Mouse (Mus musculus): ENCODE measurements around the gene 4930452B06Rik.

Gene 4930452B06Rik

DNA sequence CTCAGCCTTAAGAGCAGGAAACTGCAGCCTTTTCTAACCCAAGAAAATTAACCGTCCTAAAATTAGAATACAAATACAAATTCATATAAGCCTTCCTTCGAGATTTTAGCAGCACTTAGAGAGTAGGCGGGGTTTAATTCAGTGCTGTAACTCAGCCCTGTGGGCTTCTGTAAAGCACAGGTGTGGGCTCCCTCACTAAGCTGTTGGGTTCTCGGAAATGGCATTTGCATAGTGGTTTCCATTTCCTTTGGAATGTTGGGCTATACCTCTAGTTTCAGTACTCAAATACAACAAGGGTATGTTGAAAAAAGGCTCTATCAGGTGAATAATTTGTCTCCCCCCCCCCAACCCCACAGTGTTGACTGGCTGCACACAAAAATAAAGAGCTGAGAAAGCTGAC lies 206.3 kb downstream of the 4930452B06Rik start:
- DNase-seq (ENCODE audit: low read depth, low spot score) = no peak

- no peak for DNase-seq (ENCODE audit: low read depth, low spot score)
Measured at GRCm38 (mm10) chr14:8451117-8451516, 214.9 kb downstream of the 4930452B06Rik start.

GRCm38 (mm10) chr14:8450342-8450741 lies 215.7 kb downstream of the 4930452B06Rik start:
- DNase-seq (ENCODE audit: low read depth, low spot score) = no peak

GRCm38 (mm10) chr14:8449299-8449698 lies 216.7 kb downstream of the 4930452B06Rik start:
- no peak for DNase-seq (ENCODE audit: low read depth, low spot score)

DNA sequence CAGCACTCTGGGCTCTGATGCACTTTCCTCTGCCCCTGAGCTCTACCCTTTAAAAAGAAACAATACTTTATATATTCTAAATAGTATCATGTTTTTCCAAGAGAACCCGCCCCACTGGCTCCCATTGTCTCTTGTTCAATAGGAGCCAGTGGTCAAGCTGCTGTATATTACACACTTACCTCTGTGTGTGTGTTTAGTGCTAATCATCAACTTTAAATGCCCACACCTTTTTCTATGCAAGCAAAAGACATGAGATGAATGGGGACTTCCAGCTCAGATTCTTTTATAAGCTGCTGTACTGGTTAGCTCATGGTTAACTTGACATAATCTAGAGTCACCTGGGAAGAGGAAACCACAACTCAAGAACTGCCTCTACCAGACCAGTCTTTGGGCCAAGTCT lies 218.7 kb downstream of the 4930452B06Rik start:
- DNase-seq (ENCODE audit: low read depth, low spot score) = no peak

DNA sequence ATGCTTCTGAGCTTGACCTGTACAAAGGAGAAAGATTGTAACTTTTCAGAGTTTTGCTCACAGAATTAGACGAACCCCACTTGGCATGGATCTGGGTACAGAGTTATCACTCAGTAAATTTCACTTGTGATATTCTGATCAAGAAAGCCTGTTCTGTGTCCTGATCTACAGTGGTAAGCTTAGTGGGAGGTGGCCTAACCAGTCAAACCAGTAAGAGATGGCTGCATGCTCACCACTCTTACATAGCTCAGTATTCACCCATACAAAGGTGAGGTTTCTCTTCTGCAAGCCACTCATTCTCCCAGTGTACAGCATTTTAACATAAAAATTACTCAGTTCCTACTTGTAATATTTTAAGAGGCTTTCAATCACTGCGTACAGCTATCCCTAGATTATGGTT lies 221.7 kb downstream of the 4930452B06Rik start:
- DNase-seq (ENCODE audit: low read depth, low spot score) = no peak

DNA sequence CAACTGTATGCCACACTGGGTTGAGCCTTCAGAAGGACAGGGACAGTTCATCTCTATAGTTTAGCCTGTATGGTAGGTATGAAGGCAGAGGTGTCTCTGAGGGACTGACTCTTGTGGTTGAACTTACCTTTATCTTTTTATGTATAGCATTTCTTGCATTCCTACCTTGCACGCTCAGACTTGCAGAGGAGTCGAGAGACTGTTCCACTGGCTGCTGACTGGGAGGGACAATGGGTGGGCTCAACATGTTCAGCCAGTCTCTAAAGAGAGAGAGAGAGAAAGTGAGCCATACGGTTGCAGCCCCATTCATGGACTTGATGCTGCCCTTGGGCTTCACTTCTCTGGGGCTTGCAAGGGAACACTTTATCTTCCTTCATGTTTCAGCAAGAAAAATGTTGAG lies 223.3 kb downstream of the 4930452B06Rik start:
- no peak for DNase-seq (ENCODE audit: low read depth, low spot score)

DNA sequence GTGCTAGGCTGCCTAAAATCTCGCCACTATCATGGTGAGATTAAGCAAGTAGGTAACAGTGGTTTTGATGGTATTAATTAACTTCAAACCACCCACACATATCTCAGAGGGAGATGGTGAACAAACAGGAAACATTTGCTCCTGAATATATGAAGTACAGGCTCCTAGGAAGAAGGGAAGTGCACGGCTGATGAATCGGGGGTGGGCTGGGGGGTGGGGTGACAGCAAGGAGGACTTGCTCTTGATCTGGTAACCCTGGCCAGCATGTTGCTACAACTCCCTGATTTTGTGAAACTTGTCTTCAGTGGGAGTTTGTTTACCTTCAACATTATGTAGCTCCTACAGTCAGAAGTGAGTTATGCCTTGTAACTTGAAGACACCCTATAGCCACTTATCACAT lies 224.4 kb downstream of the 4930452B06Rik start:
- no peak for DNase-seq (ENCODE audit: low read depth, low spot score)

DNA sequence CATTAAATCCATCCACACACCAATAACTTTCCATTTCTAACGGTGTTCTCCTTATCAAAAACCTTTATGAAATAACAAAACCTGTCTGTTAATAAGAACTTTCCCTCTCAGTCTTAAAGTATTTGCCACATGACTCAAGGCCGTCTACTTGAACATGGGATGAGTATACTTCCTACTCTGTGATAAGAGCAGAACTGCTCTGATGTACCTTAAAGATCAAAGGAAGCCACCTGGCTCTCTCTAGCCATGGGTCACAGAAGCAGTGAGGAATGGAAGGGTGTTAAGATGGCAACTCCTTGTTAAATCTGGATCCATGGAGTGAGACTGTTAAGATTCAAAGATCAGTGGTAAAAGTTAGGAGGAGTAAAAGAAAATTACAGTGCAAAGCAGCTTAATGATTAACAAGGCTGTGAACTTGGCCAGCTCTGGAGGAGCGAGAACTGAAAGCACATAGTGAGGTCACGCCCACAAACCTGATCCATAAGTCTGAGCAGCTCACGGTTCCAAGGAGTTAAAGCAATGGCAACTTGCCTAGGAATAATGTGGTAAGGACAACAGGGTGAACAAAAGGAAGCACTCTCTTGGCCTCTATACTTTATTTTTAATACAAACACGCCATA lies 235.3 kb downstream of the 4930452B06Rik start:
- no peak for DNase-seq (ENCODE audit: low read depth, low spot score)

DNA sequence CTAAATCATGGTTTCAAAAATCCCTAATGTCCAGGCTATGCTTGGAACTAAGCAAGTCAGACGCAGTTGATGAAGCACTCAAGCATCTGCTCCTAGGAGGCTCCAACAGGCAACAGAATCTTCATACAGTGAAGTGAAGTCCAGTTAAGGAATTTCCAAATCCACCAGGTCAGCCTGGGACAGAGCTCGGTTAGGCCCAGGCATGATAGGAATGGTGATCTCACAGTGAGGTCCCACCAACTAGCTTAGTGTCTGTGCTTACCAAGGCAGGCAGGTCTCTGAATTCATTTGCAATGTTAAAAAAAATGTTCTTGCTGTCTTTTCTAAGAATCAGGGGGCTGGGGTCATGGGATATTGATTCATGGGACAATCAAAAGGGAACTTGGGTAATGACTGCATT lies 236.3 kb downstream of the 4930452B06Rik start:
- DNase-seq (ENCODE audit: low read depth, low spot score) = no peak

GRCm38 (mm10) chr14:8422833-8423232 lies 243.2 kb downstream of the 4930452B06Rik start:
- DNase-seq (ENCODE audit: low read depth, low spot score) = peak; percentile 24

DNA sequence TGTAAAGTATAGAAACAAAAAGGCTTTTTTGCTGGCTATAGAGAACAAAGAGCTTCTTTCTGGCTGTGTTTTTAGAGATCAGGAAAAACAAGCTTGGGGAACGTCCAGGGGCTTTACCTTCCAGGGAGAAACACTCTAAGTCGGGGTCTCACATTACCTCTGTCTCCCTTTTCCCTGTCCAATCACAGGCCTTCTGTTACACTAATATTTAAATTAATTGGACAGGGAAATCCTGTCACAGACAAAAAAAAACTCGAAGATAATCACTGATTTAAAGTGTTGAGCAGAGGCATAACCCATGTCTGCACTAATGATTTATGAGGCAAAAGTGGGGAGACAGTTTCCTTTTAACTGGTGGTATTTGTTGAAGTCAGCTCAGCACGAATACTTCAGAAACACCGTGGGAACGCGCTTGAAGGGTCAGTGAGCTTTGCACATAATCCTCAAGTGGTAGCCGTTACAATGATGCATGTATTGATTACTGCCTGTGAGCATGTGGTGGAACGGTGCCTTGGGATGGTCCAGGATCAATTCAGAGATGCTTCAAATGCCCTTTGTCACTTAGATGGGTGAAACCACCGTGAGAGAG lies 244.7 kb downstream of the 4930452B06Rik start:
- peak; percentile 57 for DNase-seq (ENCODE audit: low read depth, low spot score)

- DNase-seq (ENCODE audit: low read depth, low spot score) = no peak
Measured at GRCm38 (mm10) chr14:8418610-8419009, 247.4 kb downstream of the 4930452B06Rik start.

- DNase-seq (ENCODE audit: low read depth, low spot score) = no peak
Measured at GRCm38 (mm10) chr14:8405946-8406345, 260.1 kb downstream of the 4930452B06Rik start.

DNA sequence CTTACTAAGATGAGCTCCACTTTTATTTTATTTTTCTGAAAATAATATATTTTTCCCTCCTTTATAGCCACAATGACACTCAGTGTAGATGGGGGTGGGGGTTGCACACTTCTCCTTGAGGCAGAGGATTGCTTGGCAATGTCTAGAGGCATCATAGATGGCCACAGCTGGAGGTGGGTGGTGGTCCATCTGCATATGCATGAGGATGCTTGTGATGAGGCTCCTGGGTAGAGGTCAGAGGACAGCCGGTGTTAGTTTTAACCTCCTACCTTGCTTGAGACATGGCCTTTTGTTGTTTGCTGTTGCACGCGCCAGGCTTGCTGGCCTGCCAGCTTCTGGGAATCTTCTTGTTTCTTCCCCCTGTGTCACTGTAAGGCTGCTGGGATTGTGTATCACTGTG lies 262.7 kb downstream of the 4930452B06Rik start:
- no peak for DNase-seq (ENCODE audit: low read depth, low spot score)

- DNase-seq (ENCODE audit: low read depth, low spot score) = no peak
Measured at GRCm38 (mm10) chr14:8398507-8398906, 267.5 kb downstream of the 4930452B06Rik start.

DNA sequence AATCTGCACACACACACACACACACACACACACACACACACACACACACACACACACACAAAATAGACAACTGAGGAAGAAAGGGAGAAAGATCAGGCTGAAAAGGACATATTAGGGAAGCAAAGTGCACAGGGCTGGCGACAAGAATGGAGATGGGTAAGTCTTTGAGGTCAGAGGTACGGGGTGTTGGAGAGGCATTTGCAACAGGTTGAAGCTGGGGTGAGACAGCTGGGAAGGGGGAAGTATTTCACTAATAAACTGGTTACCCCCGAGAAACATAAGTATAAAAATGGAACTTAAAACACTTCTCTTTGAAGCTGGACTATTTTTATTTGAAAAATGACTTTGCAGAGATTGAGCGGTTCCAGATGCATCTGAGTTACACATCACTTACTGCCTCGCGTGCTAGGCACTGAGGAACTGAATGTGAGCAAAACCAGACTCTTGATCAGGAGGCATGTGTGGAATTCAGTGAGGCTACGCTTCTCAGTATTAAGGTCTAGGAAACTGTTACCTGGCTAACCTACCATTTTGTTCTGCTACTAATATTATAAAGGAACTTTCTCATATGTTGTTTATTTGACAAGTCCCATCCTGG lies 270.3 kb downstream of the 4930452B06Rik start:
- peak; percentile 9 for DNase-seq (ENCODE audit: low read depth, low spot score)

GRCm38 (mm10) chr14:8392181-8392825 lies 273.7 kb downstream of the 4930452B06Rik start:
- no peak for DNase-seq (ENCODE audit: low read depth, low spot score)
